Mouse (Mus musculus): ENCODE measurements around the gene Extl1.

GRCm38 (mm10) chr4:134409286-134409685, 25.6 kb upstream of the Extl1 start:
- no peak for TF ChIP-seq CTCF (IDR thresholded peaks at IDR 0.05; ENCODE audit: borderline replicate concordance, control insufficient read depth, extremely low read depth, insufficient read depth, low read length, poor library complexity)
- no peak for TF ChIP-seq POLR2A (IDR thresholded peaks at IDR 0.05; ENCODE audit: control insufficient read depth, extremely low read depth, insufficient read depth, low read length, poor library complexity)
